Mouse (Mus musculus): Measurements from ENCODE around the gene Akap13. TPM values are rescaled to one million over a fixed set of nuclear protein-coding genes. Genes with fewer than 3 reads are reported as not detected.

Gene Akap13
- polyA plus RNA-seq, 1 experiment from 2014 or later = 42.6 TPM

DNA sequence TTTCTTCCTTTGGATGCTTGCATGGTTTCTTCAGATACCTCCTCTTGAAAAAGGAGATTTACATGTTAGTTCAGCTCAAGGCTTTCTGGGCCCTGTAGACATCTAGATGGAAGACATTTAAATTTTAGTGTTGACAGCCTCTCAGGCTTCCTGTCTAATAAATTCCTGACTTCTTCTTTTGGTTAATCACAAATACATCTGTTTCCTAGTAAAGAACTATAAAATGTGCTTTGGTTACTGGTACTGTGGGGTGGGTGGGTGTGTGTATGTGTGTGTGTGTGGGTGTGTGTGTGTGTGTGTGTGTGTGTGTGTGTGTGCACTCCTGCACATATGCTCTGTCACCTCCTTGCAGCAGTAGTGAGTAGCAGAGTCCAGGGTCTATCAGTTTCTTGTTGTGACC, 262.0 kb downstream of the Akap13 start:
- no peak for ATAC-seq (ENCODE audit: insufficient number of reproducible peaks, low FRiP score, low TSS enrichment, low read depth)
- no peaks in the 10 kb centered on the region for H3K4me1 ChIP-seq
- no peak overlapping the region for H3K4me3 ChIP-seq
- H3K36me3 ChIP-seq = peaks cover 9% of the 10 kb centered on the region; the same call in 1 of the 2 replicates
- no peaks in the 10 kb centered on the region for H3K9me3 ChIP-seq
- no peak overlapping the region for H3K4me2 ChIP-seq
- no peak overlapping the region for H3K27ac ChIP-seq
- H3K9ac ChIP-seq = no peak overlapping the region
- H3K27me3 ChIP-seq = no peaks in the 10 kb centered on the region

DNA sequence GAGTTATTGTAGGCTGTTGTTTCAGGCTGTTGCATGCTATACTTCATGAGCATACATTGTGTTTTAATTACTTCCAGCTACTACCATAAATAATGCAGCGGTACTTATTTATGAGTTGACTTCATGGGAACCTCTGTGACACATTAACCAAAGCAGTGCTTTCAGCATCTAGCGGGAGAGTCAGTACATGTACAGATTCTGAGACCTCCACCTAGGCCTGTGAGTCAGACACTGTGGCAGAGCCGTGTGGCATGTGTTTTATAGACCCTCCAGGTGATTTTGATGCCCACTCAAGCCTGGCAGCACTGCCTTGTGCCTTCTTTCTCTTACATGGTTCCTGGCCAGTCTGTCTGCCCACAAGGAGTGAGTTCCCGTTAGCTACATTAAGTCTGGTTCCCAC, 266.0 kb downstream of the Akap13 start:
- Histone ChIP-seq H3K36me3 (peaks cover 34% of the 10 kb centered on the region), H3K4me3 (no peak overlapping the region), H3K4me2 (no peak overlapping the region), H3K4me1 (no peaks in the 10 kb centered on the region), H3K9ac (no peak overlapping the region), H3K27me3 (no peaks in the 10 kb centered on the region), H3K9me3 (no peaks in the 10 kb centered on the region), H3K27ac (no peak overlapping the region)
- WGBS = 43% methylated on average over 4 of the region's 4 CpGs
- no peak for ATAC-seq (ENCODE audit: insufficient number of reproducible peaks, low FRiP score, low TSS enrichment, low read depth)

GRCm38 (mm10) chr7:75724012-75724411, 268.7 kb downstream of the Akap13 start:
- WGBS = 95% methylated on average over 1 of the region's 1 CpGs
- H3K9me3 ChIP-seq = no peaks in the 10 kb centered on the region
- H3K27ac ChIP-seq = no peak overlapping the region
- no peak overlapping the region for H3K9ac ChIP-seq
- peaks cover 53% of the 10 kb centered on the region for H3K36me3 ChIP-seq
- no peak overlapping the region for H3K4me3 ChIP-seq
- no peaks in the 10 kb centered on the region for H3K4me1 ChIP-seq
- H3K4me2 ChIP-seq = no peak overlapping the region
- ATAC-seq (ENCODE audit: insufficient number of reproducible peaks, low FRiP score, low TSS enrichment, low read depth) = no peak
- H3K27me3 ChIP-seq = no peaks in the 10 kb centered on the region

- no peak overlapping the region for H3K9ac ChIP-seq
- H3K4me1 ChIP-seq = no peaks in the 10 kb centered on the region
- 85% methylated on average over 6 of the region's 6 CpGs for WGBS
- no peak overlapping the region for H3K27ac ChIP-seq
- H3K9me3 ChIP-seq = no peaks in the 10 kb centered on the region
- H3K4me3 ChIP-seq = no peak overlapping the region
- peaks cover 61% of the 10 kb centered on the region for H3K36me3 ChIP-seq
- H3K27me3 ChIP-seq = no peaks in the 10 kb centered on the region
- ATAC-seq (ENCODE audit: insufficient number of reproducible peaks, low FRiP score, low TSS enrichment, low read depth) = no peak
- H3K4me2 ChIP-seq = no peak overlapping the region
These were observed 270.6 kb downstream of the Akap13 start for GRCm38 (mm10) chr7:75725899-75726298.

DNA sequence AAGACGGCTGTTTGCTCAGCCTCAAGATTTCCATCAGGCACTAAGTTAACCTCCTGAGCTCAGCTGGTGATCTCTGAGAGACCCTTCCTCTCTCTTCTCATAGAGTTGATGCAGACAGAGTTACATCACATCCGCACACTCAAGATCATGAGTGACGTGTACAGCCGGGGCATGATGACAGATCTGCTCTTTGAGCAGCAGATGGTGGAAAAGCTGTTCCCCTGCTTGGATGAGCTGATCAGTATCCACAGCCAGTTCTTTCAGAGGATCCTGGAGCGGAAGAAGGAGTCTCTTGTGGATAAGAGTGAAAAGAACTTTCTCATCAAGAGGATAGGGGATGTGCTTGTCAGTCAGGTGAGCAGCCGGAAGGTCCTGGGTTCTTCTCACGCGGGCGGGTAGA, 271.5 kb downstream of the Akap13 start:
- Histone ChIP-seq H3K4me2 (no peak overlapping the region), H3K9me3 (no peaks in the 10 kb centered on the region), H3K4me3 (no peak overlapping the region), H3K4me1 (peaks cover 8% of the 10 kb centered on the region; the same call in 1 of the 2 replicates), H3K27me3 (no peaks in the 10 kb centered on the region), H3K9ac (no peak overlapping the region), H3K27ac (no peak overlapping the region), H3K36me3 (peaks cover 67% of the 10 kb centered on the region)
- no peak for ATAC-seq (ENCODE audit: insufficient number of reproducible peaks, low FRiP score, low TSS enrichment, low read depth)
- WGBS = 94% methylated on average over 9 of the region's 9 CpGs

GRCm38 (mm10) chr7:75729652-75730051, 274.3 kb downstream of the Akap13 start:
- Histone ChIP-seq H3K27ac (no peak overlapping the region), H3K9me3 (no peaks in the 10 kb centered on the region), H3K4me2 (no peak overlapping the region), H3K4me1 (peaks cover 10% of the 10 kb centered on the region; the same call in 1 of the 2 replicates), H3K27me3 (no peaks in the 10 kb centered on the region), H3K9ac (no peak overlapping the region), H3K36me3 (peaks cover 58% of the 10 kb centered on the region), H3K4me3 (no peak overlapping the region)
- 93% methylated on average over 7 of the region's 7 CpGs for WGBS
- ATAC-seq (ENCODE audit: insufficient number of reproducible peaks, low FRiP score, low TSS enrichment, low read depth) = no peak

DNA sequence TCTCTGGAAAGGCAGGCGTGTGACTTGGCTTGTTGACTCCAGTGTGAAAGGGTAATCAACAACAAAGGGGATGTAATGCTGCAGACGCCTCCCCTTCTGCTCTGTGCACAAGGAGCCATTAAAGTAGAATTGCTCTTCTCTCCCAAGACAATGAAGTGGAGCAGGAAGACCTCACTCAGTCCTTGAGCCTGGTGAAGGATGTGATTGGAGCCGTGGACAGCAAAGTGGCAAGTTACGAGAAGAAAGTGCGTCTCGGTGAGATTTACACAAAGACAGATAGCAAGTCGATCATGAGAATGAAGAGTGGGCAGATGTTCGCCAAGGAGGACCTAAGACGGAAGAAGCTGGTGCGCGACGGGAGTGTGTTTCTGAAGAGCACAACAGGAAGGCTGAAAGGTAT, 274.9 kb downstream of the Akap13 start:
- no peak overlapping the region for H3K4me3 ChIP-seq
- no peak overlapping the region for H3K27ac ChIP-seq
- 88% methylated on average over 12 of the region's 12 CpGs for WGBS
- ATAC-seq (ENCODE audit: insufficient number of reproducible peaks, low FRiP score, low TSS enrichment, low read depth) = no peak
- peaks cover 55% of the 10 kb centered on the region for H3K36me3 ChIP-seq
- no peak overlapping the region for H3K4me2 ChIP-seq
- H3K27me3 ChIP-seq = no peaks in the 10 kb centered on the region
- H3K9me3 ChIP-seq = no peaks in the 10 kb centered on the region
- peaks cover 10% of the 10 kb centered on the region; the same call in 1 of the 2 replicates for H3K4me1 ChIP-seq
- no peak overlapping the region for H3K9ac ChIP-seq

DNA sequence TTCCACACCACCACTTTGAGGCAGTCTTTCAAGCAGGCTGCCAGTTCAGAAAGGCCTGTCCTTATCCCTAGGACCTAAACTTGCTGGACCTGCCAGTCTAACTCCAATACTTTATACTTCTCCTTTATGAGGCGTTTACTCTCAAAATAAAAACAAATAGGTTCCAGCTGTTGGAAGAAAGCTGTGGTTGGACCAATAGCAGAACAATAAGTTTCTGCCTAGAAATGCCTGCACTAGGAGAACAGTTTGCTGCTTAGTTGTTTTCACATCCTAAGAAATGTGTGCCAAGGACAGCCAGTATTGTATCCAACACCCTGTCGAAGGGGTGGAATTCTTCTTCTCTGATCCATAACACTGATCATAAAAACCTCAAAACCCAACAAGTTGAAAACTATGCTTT, 276.6 kb downstream of the Akap13 start:
- H3K27ac ChIP-seq = peak overlapping the region; percentile 71; the same call in 1 of the 2 replicates

DNA sequence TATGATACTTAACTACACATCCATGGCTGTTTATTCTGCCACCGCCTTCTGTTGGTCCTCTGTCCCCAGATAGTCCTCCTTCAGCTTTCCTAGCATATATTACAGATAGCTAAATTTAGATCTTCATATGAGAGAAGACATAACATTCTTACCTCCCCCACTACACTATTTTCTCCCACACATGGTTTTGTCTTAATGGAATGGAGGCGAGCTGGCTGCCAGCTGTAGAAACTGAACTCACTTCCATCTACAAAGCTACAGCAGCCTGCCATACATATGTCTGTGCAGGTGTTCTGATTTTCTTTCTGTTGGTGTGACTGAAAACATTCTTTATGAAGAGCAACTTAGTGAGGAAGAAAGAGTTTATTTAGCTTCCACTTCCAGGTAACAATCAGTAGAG, 277.8 kb downstream of the Akap13 start:
- ATAC-seq (ENCODE audit: insufficient number of reproducible peaks, low FRiP score, low TSS enrichment, low read depth) = no peak
- Histone ChIP-seq H3K36me3 (peaks cover 63% of the 10 kb centered on the region), H3K9me3 (no peaks in the 10 kb centered on the region), H3K4me2 (no peak overlapping the region), H3K4me1 (peaks cover 10% of the 10 kb centered on the region; the same call in 1 of the 2 replicates), H3K27ac (no peak overlapping the region), H3K4me3 (no peak overlapping the region), H3K27me3 (no peaks in the 10 kb centered on the region), H3K9ac (no peak overlapping the region)
- 71% methylated on average over 2 of the region's 2 CpGs for WGBS

More for the DNA sequence above, 276.6 kb downstream of the Akap13 start:
- Histone ChIP-seq H3K27me3 (no peaks in the 10 kb centered on the region), H3K36me3 (peaks cover 55% of the 10 kb centered on the region), H3K9me3 (no peaks in the 10 kb centered on the region), H3K9ac (no peak overlapping the region), H3K4me3 (no peak overlapping the region), H3K4me1 (peaks cover 10% of the 10 kb centered on the region; the same call in 1 of the 2 replicates), H3K4me2 (no peak overlapping the region)
- ATAC-seq (ENCODE audit: insufficient number of reproducible peaks, low FRiP score, low TSS enrichment, low read depth) = no peak
- 40% methylated on average over 2 of the region's 2 CpGs for WGBS

DNA sequence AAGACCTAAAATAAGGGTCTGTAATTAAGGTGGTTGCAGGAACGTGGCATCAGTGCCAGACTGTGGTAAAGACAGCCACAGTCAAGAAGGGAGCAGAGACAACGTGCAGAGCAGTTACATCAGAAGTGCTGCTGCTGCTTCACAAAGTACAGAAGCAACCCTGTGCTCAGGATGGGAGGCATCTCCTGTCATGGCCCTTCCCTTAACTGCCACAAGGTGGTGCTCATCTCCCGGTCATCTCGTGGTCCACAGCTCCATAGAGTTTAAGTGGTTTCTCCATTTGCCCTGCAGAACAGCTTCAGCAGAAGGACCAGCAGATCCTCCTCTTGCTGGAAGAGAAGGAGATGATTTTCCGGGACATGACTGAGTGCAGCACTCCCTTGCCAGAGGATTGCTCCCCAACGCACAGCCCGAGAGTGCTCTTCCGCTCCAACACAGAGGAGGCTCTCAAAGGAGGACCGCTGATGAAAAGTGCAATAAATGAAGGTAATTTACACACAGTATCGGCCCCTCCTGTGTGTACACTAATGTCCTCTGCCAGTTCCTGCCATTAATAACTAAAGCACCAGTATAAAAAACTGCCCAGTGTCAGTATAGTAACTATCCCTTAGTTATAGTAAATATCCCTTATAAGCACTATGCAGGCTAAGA, 283.9 kb downstream of the Akap13 start:
- no peak for ATAC-seq (ENCODE audit: insufficient number of reproducible peaks, low FRiP score, low TSS enrichment, low read depth)
- no peak overlapping the region for H3K27ac ChIP-seq
- peaks cover 65% of the 10 kb centered on the region for H3K36me3 ChIP-seq
- no peak overlapping the region for H3K4me3 ChIP-seq
- no peak overlapping the region for H3K4me2 ChIP-seq
- no peaks in the 10 kb centered on the region for H3K9me3 ChIP-seq
- 53% methylated on average over 10 of the region's 10 CpGs for WGBS
- no peak overlapping the region for H3K9ac ChIP-seq
- no peaks in the 10 kb centered on the region for H3K4me1 ChIP-seq
- H3K27me3 ChIP-seq = no peaks in the 10 kb centered on the region

- Histone ChIP-seq H3K36me3 (peaks cover 67% of the 10 kb centered on the region), H3K27ac (no peak overlapping the region), H3K4me2 (no peak overlapping the region), H3K4me3 (no peak overlapping the region), H3K4me1 (no peaks in the 10 kb centered on the region), H3K27me3 (no peaks in the 10 kb centered on the region), H3K9ac (no peak overlapping the region), H3K9me3 (no peaks in the 10 kb centered on the region)
- no peak for ATAC-seq (ENCODE audit: insufficient number of reproducible peaks, low FRiP score, low TSS enrichment, low read depth)
- 81% methylated on average over 2 of the region's 2 CpGs for WGBS
These were observed 289.2 kb downstream of the Akap13 start for GRCm38 (mm10) chr7:75744528-75744927.

DNA sequence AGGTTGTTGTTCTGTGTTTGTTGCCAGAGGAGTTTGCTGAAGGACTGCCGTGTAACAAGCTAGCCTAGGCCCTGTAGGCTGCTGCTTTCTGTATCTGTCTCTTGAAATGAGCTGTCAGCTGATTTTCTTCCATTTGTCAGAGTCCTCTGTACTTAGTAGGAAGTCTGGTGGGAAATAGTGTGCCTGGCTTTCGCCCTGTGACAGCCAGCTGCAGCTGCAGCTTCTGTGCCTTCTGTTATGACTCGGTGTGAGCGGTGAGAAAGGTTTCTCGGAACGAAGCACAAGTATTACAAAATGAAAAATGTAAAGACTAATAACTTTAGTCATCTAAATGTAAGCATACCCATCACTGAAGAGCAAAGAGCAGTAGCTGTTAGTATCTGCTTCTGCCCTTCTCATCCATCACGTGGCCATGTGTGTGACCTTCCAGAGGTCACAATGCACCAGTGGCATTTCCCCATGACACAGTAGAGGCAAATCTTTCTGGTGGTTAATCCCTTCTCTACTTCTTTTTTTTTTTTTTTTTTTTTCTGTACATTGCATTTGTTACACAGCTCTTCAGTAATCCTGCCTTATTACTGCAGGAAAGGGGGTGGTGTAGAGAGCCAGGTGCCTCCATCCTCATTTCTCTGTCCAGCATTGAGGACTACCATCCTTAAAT, 289.8 kb downstream of the Akap13 start:
- no peak for ATAC-seq (ENCODE audit: insufficient number of reproducible peaks, low FRiP score, low TSS enrichment, low read depth)
- no peaks in the 10 kb centered on the region for H3K4me1 ChIP-seq
- H3K27me3 ChIP-seq = no peaks in the 10 kb centered on the region
- H3K27ac ChIP-seq = no peak overlapping the region
- peaks cover 68% of the 10 kb centered on the region for H3K36me3 ChIP-seq
- H3K9ac ChIP-seq = no peak overlapping the region
- H3K4me3 ChIP-seq = no peak overlapping the region
- 71% methylated on average over 7 of the region's 7 CpGs for WGBS
- H3K4me2 ChIP-seq = no peak overlapping the region
- H3K9me3 ChIP-seq = no peaks in the 10 kb centered on the region
